Mouse (Mus musculus) right cerebral cortex, postnatal 4 days (tissue): ENCODE data around the gene Rnf6.
"Not testable (repeated sequence)": the region's sequence is repeated elsewhere in the genome, so short reads cannot be mapped to it uniquely, and the experiment has no call there.

Experiments used
- DNase-seq: peaks from one replicate; pipeline ENCODE4 v3.0.0-alpha.2; 2022

Gene Rnf6

DNA sequence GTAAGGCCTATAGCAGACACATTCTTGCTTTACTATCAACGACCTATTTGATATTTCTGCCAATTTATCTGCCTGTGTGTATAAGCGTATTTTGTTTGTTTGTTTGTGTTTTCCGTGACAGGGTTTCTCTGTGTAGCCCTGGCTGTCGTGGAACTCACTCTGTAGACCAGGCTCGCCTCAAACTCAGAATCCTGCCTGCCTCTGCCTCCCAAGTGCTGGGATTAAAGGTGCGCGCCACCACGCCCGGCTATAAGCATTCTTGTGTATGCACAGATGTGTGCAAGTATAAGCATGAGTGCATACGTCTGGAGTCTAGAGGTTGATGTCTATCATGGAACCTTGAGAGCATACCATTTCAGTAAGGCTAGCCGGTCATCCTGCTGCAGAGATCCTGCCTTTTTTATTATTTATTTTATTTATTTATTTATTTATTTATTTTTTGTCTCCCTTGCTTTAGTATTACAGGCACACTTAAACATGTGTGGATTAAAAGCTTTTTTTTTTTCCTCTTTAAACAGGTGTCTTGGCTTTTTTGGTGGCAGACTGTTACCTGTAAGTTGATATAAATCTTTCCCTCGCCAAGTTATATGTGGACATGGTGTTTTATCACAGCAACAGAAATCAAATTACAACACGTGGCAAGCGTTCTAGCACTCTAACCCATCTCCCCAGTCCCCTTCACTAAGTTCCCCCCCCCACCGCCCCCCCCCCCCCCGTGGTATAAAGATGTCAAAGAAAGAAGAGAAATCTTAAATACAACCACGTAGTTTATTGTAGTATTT, 8.7 kb upstream of the Rnf6 start:
- DNase-seq, result no peak

DNA sequence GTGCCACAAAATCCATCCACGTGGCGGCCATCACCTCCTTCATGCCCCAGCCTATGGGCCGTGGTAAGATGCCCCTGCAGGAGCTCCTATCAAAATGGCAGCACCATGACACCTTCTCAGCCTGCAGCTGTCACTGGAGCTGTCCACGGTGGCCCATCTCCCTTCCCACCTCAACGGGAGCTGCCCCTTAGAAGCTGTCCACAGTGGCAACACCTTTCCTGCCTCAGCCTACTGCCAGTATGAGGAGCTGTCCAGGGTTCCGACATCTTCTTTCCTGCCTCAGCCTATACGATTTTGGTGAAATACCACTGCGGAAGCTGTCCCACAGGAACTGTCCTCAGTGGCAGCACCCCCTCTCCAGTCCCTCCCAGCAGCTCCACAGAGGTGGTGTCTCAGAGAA, 6.1 kb upstream of the Rnf6 start:
- no peak for DNase-seq

DNA sequence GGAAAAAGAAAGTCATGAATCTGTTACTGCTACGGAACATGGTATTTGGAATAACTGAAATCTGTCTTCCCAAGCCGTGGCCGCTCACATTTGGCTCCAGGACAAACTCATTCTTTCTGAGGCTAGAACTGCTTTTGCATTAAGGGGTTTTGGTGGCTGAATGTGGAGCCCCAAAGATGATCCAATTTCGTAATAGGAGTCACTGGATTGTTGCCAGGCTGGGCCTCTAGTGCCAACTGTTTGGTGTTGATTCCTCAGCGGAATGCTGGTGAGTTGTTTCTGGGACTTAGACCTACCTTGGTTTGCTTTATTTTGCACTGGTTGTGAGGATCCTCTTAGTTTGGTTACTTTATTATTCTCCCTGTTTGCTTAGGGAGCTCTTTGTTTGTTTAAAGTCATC, 2.4 kb upstream of the Rnf6 start:
- DNase-seq, result peak; percentile 32

DNA sequence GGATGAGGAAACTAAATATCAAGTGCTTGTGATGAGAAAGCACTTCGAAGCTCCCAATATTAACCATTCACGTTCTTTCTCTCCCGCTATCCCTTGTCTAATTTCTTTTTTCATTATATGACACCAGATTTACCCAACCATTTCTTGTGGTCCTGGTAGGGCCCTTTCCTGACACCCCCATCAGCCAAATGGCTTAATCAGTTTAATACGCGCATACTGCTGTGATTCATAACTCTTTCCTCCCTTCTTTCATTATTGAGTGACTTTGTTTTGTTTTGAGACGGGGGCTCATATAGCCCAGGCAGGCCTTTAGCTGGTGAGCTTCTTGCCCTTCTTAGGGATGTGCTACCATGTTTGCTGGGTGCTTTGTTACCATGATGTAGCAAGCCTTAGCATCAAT, 367 bp upstream of the Rnf6 start:
- no peak for DNase-seq

DNA sequence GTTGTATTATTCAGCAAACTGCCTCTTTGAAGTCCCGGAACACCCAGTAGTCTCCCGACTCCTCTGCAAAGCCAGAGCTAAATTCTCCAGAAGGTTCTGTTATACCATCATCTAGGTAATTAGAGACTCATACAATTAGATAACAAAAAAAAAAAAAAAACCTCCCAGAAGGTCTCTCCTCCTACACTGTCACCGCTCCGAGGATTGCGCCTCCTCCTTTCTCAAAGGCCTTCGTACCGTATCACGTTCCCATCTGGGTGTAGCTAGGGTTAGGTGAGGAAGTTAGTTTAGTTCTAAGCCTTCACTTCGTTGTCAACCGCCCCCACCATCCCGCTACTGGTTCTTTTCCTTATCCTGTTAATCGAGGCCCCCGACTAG, 865 bp downstream of the Rnf6 start:
- DNase-seq, result no peak

DNA sequence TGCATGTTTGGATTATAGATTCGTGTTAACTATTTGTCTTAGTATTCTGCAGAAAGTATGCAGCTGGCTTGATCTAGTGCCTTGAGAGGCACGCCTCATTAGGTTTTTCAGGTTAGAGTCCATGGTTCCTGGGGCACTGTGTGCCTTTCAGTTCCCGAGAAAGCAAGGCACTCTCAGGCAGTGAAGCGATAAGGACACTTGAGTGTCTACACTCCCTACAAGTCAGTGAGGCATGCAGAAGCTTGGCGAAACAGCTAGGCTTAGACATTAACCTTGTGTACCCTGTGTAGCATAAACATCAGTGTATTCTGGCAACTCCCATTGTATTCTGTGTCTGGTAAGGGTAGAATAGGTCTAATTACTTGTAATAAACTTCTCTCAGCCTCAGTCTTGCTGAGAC, 15.8 kb downstream of the Rnf6 start:
- no peak for DNase-seq

DNA sequence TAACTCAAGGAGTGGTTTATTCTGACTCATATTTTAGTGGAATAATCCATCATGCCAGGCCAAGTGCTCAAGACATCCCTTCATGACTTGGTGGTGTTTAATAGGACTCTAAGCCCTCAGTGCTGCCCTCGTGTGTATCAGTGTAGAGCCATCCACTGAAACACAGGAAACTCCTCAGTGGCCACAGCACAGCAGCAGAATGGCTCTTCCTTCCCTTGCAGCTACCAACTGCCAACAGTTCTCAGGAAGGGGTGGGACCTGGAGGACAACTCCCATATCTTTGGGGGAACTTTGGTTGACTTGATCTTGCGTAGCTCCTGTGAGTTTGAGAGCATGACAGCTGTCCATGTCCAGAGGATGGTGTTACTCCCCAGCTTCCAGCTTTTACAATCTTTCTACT, 17.4 kb downstream of the Rnf6 start:
- DNase-seq, result no peak

DNA sequence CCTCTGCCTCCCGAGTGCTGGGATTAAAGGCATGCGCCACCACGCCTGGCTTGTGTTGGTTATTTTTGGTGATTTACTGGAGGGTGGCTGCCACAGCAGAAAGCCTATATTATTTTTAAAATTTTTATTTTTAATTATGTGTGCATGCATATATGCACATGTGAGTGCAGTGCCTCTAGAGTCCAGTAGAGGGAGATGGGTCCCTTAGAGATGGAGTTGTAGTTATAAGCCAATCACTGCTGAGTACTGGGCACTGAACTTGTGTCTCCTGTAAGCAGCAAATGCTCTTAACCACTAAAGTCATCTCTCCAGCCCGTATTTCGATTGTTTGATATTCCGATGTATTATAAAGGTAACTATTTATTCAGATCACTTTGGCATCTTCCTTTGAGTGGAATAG, 20.8 kb downstream of the Rnf6 start:
- DNase-seq, result no peak

DNA sequence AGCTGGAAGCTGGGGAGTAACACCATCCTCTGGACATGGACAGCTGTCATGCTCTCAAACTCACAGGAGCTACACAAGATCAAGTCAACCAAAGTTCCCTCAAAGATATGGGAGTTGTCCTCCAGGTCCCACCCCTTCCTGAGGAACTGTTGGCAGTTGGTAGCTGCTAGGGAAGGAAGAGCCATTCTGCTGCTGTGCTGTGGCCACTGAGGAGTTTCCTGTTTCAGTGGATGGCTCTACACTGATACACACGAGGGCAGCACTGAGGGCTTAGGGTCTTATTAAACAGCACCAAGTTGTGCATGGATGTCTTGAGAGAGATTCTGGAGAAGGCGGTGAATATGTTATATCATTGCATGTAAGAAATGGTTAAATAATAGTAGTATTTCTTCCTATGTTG, 21.8 kb downstream of the Rnf6 start:
- DNase-seq, result no peak

DNA sequence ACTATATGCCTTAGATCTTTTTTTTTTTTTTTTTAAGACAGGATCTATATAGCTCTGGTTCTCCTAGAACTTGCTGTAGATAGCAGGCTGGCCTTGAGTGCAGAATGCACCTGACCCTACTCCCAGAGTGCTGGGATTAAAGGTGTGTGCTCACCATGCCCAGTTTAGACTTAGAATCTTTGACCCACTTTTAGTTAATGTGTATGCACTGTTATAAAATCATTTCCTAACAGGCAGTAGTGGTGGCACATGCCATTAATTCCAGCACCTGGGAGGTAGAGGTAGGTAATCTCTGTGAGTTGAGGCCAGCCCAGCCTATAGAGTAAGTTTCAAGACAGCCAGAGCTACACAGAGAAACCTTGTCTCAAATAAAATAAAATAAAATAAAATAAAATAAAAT, 22.3 kb downstream of the Rnf6 start:
- DNase-seq, result no peak

DNA sequence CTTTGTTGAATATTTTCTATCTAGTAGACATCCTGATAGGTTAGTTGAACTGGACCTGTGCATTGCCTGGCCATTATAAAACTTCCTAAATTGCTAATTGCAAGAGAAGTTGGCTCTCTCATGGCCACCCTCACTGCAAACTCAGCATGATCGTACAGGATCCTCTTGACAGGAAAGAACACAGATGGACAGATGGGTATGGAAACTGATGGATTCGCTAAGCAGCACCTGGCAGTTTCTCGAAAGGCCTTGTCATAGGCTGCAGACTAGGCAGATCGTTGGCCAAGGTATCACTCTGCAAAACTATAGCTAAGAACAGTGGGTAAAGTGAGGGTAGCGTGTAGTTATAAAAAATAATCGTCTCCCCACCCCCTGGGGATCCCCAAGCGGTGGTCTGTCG, 28.0 kb downstream of the Rnf6 start:
- DNase-seq, result no peak

DNA sequence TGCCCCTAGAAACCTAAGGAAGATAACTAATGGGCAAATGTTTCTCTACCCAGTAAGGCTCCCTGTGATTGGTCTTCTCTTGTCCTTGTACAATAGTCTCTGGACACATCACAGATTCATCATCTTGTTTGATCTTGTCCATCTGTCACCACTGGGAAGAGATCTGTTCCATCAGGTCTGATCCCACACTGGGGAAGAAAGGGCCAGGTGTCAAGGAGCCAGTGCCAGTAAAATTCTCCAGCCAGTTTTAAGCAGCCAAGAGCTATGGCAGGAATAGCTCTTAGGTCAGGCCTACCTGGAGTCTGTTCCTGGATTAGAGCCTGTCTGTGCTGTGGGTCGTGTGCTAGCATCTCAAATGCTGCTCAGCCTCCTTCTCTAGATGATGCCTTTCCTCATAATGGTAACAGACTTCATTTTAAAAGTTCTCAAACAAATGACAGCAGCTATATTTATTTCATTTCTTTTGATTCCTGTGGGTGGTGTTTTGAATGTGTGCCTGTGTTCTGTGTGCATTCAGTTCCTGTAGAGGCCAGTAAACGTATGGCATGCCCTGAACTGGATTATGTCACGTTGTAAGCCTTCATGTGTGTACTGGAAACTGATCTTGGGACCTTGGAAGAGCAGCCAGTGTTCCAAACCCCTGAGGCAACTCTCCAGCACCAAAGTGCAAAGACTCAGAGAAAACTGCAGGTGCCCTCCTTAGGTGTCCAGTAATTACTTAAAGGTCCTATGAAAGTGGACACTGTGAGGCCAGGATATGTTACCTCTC, 30.7 kb downstream of the Rnf6 start:
- no peak for DNase-seq

DNA sequence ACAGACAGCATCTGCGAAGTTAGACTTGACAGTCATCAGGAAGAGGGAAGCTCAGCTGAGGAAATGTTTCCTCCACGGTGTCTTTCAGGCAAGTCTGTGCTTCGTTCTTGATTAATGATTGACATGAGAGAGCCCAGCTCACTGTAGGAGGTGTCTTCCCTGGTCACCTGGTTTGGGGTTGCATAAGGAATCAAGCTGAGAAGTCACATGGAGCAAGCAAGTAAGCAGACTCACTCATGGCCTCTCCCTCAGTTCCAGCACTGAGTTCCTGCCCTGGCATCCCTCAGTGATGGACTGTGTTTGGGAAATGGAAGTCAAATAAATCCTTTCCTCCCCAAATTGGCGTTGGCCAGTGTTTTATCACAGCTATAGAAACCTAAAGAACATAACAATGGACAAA, 31.3 kb downstream of the Rnf6 start:
- no peak for DNase-seq

DNA sequence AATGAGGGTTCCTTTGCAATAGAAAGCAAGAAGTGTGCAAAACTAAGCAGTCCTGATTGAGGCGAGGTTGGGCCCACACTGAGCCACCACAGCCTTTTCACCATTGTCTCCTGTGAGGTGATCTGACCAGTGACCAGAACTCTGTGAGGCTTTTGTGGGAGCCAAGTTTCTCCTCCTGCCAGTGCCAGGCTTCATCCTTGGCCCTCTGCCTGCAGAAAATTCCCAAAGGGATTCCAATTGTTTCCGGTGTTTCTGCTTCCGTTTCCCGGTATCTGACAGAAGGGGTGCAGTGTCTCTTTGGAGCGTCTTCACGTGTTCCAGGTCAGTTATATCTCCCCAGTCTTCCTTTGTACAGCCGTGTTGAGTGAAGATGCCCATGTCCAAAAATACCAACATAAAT, 32.6 kb downstream of the Rnf6 start:
- DNase-seq, result no peak

DNA sequence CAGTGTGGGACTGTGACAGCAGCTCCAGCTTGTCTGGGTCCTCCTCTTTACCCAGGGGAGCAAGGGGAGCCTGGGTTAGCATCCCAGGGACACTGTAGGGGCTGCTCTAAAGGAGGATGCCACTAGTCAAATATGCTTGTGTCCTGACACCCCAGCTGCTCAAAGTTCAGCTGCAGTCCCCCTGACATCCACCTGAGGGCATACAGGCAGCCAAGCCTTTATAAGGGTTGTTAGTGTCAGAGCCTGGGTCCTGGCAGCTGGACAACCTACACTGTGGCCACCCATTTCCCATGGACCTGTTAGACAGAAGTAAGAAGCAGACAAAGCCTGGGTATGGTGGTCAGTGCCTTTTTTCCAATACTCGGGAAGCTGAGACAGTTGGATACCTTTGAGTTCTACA, 33.2 kb downstream of the Rnf6 start:
- no peak for DNase-seq

DNA sequence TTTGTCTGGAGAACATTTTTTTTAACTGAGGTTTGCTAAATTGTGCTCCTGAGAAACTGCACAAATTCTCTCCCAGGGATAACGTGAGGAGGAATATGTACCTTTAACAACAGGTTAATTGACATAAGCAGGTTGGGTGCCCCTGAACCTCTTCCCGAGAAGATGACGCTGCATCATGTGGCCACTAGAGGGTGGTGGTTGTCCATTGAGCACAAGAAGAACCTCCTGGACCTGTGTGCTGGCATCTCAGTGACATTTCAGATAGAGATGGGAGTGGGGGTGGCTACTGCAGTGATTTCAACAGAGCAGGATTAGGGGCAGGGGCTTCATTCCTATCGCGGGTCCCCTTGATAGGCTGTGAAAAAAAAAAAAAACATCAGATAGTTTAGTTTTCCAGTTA, 33.9 kb downstream of the Rnf6 start:
- DNase-seq, result peak; percentile 60

DNA sequence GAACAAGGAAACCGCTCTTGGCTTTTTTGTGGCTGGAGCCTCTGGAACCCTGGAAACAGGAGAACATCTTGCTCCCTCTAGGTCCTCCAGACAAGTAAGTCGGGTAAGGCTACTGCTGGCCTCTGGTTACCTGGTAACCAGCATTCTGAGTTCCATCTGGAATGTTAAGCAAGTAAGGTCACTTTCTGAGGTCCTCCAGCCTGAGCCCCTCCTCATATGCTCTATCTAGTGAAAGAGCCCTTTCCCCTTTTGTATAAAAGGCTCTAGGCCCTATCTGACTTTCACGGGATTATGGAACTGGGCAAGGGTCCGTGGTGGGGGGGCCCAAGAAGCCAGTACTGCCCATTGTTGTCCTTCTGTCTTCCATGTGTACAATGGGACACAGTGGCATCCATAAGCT, 36.2 kb downstream of the Rnf6 start, which contains the start of gene 1700001J03Rik:
TSS of gene 1700001J03Rik (minus strand) at position 101 of the 400 bp plus-strand sequence.
- DNase-seq, result not testable (repeated sequence)

DNA sequence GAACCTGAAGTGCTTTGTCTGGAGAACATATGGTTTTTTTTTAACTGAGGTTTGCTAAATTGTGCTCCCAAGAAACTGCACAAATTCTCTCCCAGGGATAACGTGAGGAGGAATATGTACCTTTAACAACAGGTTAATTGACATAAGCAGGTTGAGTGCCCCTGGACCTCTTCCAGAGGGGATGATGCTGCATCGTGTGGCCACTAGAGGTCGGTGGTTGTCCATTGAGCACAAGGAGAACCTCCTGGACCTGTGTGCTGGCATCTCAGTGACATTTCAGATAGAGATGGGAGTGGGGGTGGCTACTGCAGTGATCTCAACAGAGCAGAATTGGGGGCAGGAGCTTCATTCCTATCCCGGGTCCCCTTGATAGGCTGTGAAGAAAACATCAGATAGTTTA, 48.6 kb downstream of the Rnf6 start:
- not testable (repeated sequence) for DNase-seq

DNA sequence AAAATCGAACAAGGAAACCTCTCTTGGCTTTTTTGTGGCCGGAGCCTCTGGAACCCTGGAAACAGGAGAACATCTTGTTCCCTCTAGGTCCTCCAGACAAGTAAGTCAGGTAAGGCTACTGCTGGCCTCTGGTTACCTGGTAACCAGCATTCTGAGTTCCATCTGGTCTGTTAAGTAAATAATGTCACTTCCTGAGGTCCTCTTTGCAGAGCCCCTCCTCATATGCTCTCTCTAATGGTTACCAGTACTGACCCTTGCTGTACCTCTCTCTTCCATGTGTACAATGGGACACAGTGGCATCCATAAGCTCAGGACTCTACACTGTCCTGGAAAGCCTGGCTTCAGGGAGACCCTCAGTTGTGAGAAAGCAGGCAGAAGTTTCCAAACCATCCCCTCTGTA, 50.7 kb downstream of the Rnf6 start, which contains the start of gene Gm6309:
TSS of gene Gm6309 (minus strand) at position 101 of the 400 bp plus-strand sequence.
- DNase-seq, result not testable (repeated sequence)

DNA sequence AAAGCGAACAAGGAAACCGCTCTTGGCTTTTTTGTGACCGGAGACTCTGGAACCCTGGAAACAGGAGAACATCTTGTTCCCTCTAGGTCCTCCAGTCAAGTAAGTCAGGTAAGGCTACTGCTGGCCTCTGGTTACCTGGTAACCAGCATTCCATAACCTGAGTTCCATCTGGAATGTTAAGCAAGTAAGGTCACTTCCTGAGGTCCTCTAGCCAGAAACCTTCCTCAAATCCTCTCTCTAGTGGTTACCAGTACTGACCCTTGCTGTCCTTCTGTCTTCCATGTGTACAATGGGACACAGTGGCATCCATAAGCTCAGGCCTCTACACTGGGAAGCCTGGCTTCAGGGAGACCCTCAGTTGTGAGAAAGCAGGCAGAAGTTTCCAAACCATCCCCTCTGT, 60.9 kb downstream of the Rnf6 start, which contains the start of gene Gm5565:
TSS of gene Gm5565 (minus strand) at position 101 of the 400 bp plus-strand sequence.
- DNase-seq, result not testable (repeated sequence)
